Mouse (Mus musculus): Measurements from ENCODE around the gene Gfral.

- TF ChIP-seq POLR2A (IDR thresholded peaks at IDR 0.05; ENCODE audit: insufficient read depth, low read depth, low read length) (no peak), CTCF (IDR thresholded peaks at IDR 0.05; ENCODE audit: insufficient read depth, low read depth, low read length) (no peak)
Measured at GRCm38 (mm10) chr9:76235945-76236503, 22.6 kb upstream of the Gfral start.
